Mouse (Mus musculus) heart, postnatal 0 days (tissue): ENCODE data around the gene Ccnl1. TPM values are rescaled to one million over a fixed set of nuclear protein-coding genes. Genes with fewer than 3 reads are reported as not detected.
A peak's percentile ranks its signal among the peaks of the same experiment; 100 is the strongest.

ENCODE experiments used
- ATAC-seq: fragments of 200-750 bp; cut with Nextera tagmentation; 2 replicates; pipeline ENCODE4 v1.8.0; 2017; ENCODE audit warnings: low read depth, moderate number of reproducible peaks, moderate library complexity; ENCODE audit not compliant: insufficient read depth
- DNase-seq: peaks from one replicate; pipeline ENCODE4 v3.0.0-alpha.2; 2016; ENCODE audit warnings: low spot score
- H3K27ac ChIP-seq: fragments of 300-500 bp; sonication (generic); 2 replicates; pipeline ENCODE4 v1.5.1; 2014; ENCODE audit warnings: low read depth, mild to moderate bottlenecking
- H3K27me3 ChIP-seq: fragments of 300-500 bp; sonication (generic); 2 replicates; pipeline ENCODE4 v1.6.1; 2014; ENCODE audit warnings: low read length, mixed read lengths; ENCODE audit not compliant: control insufficient read depth, insufficient read depth
- H3K36me3 ChIP-seq: fragments of 300-500 bp; sonication (generic); replicated peaks from 2 replicates; pipeline ENCODE4 v1.6.1; 2014; ENCODE audit warnings: low read length, mixed read lengths; ENCODE audit not compliant: control insufficient read depth, insufficient read depth
- H3K4me1 ChIP-seq: fragments of 300-500 bp; sonication (generic); 2 replicates; pipeline ENCODE4 v1.6.1; 2014; ENCODE audit warnings: antibody characterized with exemption; ENCODE audit not compliant: control insufficient read depth, insufficient read depth
- H3K4me2 ChIP-seq: fragments of 300-500 bp; sonication (generic); 2 replicates; pipeline ENCODE4 v1.6.1; 2014; ENCODE audit warnings: low read depth, mild to moderate bottlenecking, low read length, moderate library complexity
- H3K4me3 ChIP-seq: fragments of 300-500 bp; sonication (generic); 2 replicates; pipeline ENCODE4 v1.5.1; 2014; ENCODE audit warnings: low read depth, low read length
- H3K9ac ChIP-seq: fragments of 300-500 bp; sonication (generic); replicated peaks from 2 replicates; pipeline ENCODE4 v1.6.1; 2014; ENCODE audit warnings: low read depth, low read length, mixed read lengths
- H3K9me3 ChIP-seq: fragments of 300-500 bp; sonication (generic); replicated peaks from 2 replicates; pipeline ENCODE4 v1.6.1; 2016; ENCODE audit warnings: low read length; ENCODE audit not compliant: control insufficient read depth
- CTCF ChIP-seq: IDR thresholded peaks from 2 replicates; pipeline ENCODE4 v1.5.1; 2016; ENCODE audit warnings: antibody characterized with exemption, control low read depth, low read depth
- EP300 ChIP-seq: IDR thresholded peaks from 2 replicates; pipeline ENCODE4 v1.6.1; 2016; ENCODE audit warnings: antibody characterized with exemption, low read depth
- WGBS: fragments of 180-500 bp; shearing (Covaris S2); extraction: QIAGEN DNeasy Blood & Tissue Kit; methylation state at CpG from one replicate; pipeline ENCODE4 v1.1.7; 2014; 5-methylcytosine and 5-hydroxymethylcytosine counted together
- polyA plus RNA-seq: library from polyadenylated mRNA; unstranded; fragments of >200 nt; fragmentation: Nextera tagmentation; extraction: Ambion mirVana; gene quantifications from 2 replicates; pipeline ENCODE4 v1.2.1, GENCODE M21; 2015
- total RNA-seq: library from RNA; depleted of rRNA; stranded (reverse); fragments of >200 nt; gene quantifications from 2 replicates; pipeline ENCODE4 v1.2.3, GENCODE M21; 2014; ENCODE audit warnings: low replicate concordance

The Ccnl1 gene
- total and polyA plus RNA-seq, 2 experiments from 2014 or later, result 33.9 to 38.5 TPM

- Histone ChIP-seq H3K9ac (no peak overlapping the region), H3K27me3 (no peaks in the 10 kb centered on the region), H3K4me1 (no peaks in the 10 kb centered on the region), H3K27ac (no peak overlapping the region), H3K4me3 (no peak overlapping the region), H3K4me2 (no peak overlapping the region), H3K36me3 (peaks cover 44% of the 10 kb centered on the region), H3K9me3 (no peaks in the 10 kb centered on the region)
- no peak for TF ChIP-seq EP300
- no peak for TF ChIP-seq CTCF
- ATAC-seq (no peak), DNase-seq (no peak)
- WGBS, result 81% methylated on average over 4 of the region's 4 CpGs
Observed at GRCm38 (mm10) chr3:65943453-65943852, 14.6 kb downstream of the Ccnl1 start.

GRCm38 (mm10) chr3:65941052-65941451, 17.0 kb downstream of the Ccnl1 start:
- 58% methylated on average over 1 of the region's 1 CpGs for WGBS
- H3K27ac ChIP-seq, result no peak overlapping the region
- TF ChIP-seq CTCF (no peak), EP300 (no peak)
- H3K36me3 ChIP-seq, result peaks cover 22% of the 10 kb centered on the region
- no peaks in the 10 kb centered on the region for H3K9me3 ChIP-seq
- H3K9ac ChIP-seq, result no peak overlapping the region
- DNase-seq (no peak), ATAC-seq (no peak)
- no peak overlapping the region for H3K4me3 ChIP-seq
- H3K27me3 ChIP-seq, result no peaks in the 10 kb centered on the region
- no peaks in the 10 kb centered on the region for H3K4me1 ChIP-seq
- H3K4me2 ChIP-seq, result no peak overlapping the region

GRCm38 (mm10) chr3:65938211-65938610, 19.8 kb downstream of the Ccnl1 start:
- Histone ChIP-seq H3K36me3 (0 out of 2 replicates have a peak, but pooled peaks cover 1% of the 10 kb centered on the region), H3K9ac (no peak overlapping the region), H3K27me3 (no peaks in the 10 kb centered on the region), H3K27ac (no peak overlapping the region), H3K4me2 (no peak overlapping the region), H3K4me1 (no peaks in the 10 kb centered on the region), H3K4me3 (no peak overlapping the region), H3K9me3 (no peaks in the 10 kb centered on the region)
- ATAC-seq (no peak), DNase-seq (no peak)
- peak; percentile 62 for TF ChIP-seq CTCF
- no peak for TF ChIP-seq EP300
- WGBS, result 25% methylated on average over 3 of the region's 3 CpGs

GRCm38 (mm10) chr3:65936384-65936783, 21.7 kb downstream of the Ccnl1 start:
- Histone ChIP-seq H3K36me3 (no peaks in the 10 kb centered on the region), H3K9me3 (no peaks in the 10 kb centered on the region), H3K27me3 (no peaks in the 10 kb centered on the region), H3K4me1 (no peaks in the 10 kb centered on the region), H3K9ac (no peak overlapping the region), H3K27ac (no peak overlapping the region), H3K4me3 (no peak overlapping the region), H3K4me2 (no peak overlapping the region)
- no peak for TF ChIP-seq CTCF
- no peak for TF ChIP-seq EP300
- ATAC-seq (no peak), DNase-seq (no peak)
- WGBS, result 63% methylated on average over 12 of the region's 12 CpGs

GRCm38 (mm10) chr3:65935153-65935552, 22.9 kb downstream of the Ccnl1 start:
- DNase-seq (no peak), ATAC-seq (no peak; the same call in 1 of the 2 replicates)
- no peak overlapping the region for H3K9ac ChIP-seq
- 0 out of 2 replicates have a peak, but pooled peaks cover under 1% of the 10 kb centered on the region for H3K4me1 ChIP-seq
- WGBS, result 81% methylated on average over 4 of the region's 4 CpGs
- H3K9me3 ChIP-seq, result no peaks in the 10 kb centered on the region
- no peaks in the 10 kb centered on the region for H3K36me3 ChIP-seq
- no peak overlapping the region for H3K27ac ChIP-seq
- H3K27me3 ChIP-seq, result no peaks in the 10 kb centered on the region
- H3K4me3 ChIP-seq, result no peak overlapping the region
- H3K4me2 ChIP-seq, result no peak overlapping the region
- no peak for TF ChIP-seq CTCF
- TF ChIP-seq EP300, result no peak

- DNase-seq, result no peak
- H3K4me2 ChIP-seq, result no peak overlapping the region
Observed at GRCm38 (mm10) chr3:65933726-65934125, 24.3 kb downstream of the Ccnl1 start.

More at GRCm38 (mm10) chr3:65933726-65934125, 24.3 kb downstream of the Ccnl1 start:
- Histone ChIP-seq H3K27ac (no peak overlapping the region), H3K4me3 (no peak overlapping the region), H3K4me1 (peaks cover 12% of the 10 kb centered on the region; the same call in 1 of the 2 replicates), H3K9me3 (no peaks in the 10 kb centered on the region), H3K36me3 (no peaks in the 10 kb centered on the region), H3K27me3 (no peaks in the 10 kb centered on the region), H3K9ac (no peak overlapping the region)
- 27% methylated on average over 4 of the region's 4 CpGs for WGBS
- TF ChIP-seq CTCF (no peak), EP300 (no peak)
- no peak for ATAC-seq
